Mouse (Mus musculus) embryonic facial prominence, embryonic 15.5 days (tissue): ENCODE data around the gene Serpind1. TPM values are rescaled to one million over a fixed set of nuclear protein-coding genes. Genes with fewer than 3 reads are reported as not detected.

Source experiments
- ATAC-seq: fragments of 200-750 bp; cut with Nextera tagmentation; 2 replicates; pipeline ENCODE4 v1.8.0; 2017; ENCODE audit warnings: low read depth, moderate TSS enrichment; ENCODE audit not compliant: insufficient number of reproducible peaks, low FRiP score, low TSS enrichment
- H3K27ac ChIP-seq: fragments of 300-500 bp; sonication (generic); replicated peaks from 2 replicates; pipeline ENCODE4 v1.5.1; 2015; ENCODE audit warnings: mild to moderate bottlenecking, inconsistent platforms
- H3K27me3 ChIP-seq: fragments of 300-500 bp; sonication (generic); 2 replicates; pipeline ENCODE4 v1.6.1; 2015; ENCODE audit warnings: inconsistent platforms
- H3K36me3 ChIP-seq: fragments of 300-500 bp; sonication (generic); 2 replicates; pipeline ENCODE4 v1.6.1; 2015; ENCODE audit warnings: mild to moderate bottlenecking, inconsistent platforms
- H3K4me1 ChIP-seq: fragments of 300-500 bp; sonication (generic); 2 replicates; pipeline ENCODE4 v1.6.1; 2015; ENCODE audit warnings: inconsistent platforms
- H3K4me2 ChIP-seq: fragments of 300-500 bp; sonication (generic); replicated peaks from 2 replicates; pipeline ENCODE4 v1.6.1; 2015; ENCODE audit warnings: mild to moderate bottlenecking, inconsistent platforms
- H3K4me3 ChIP-seq: fragments of 300-500 bp; sonication (generic); replicated peaks from 2 replicates; pipeline ENCODE4 v1.5.1; 2015; ENCODE audit warnings: mild to moderate bottlenecking, inconsistent platforms
- H3K9ac ChIP-seq: fragments of 300-500 bp; sonication (generic); 2 replicates; pipeline ENCODE4 v1.6.1; 2015; ENCODE audit warnings: inconsistent platforms
- H3K9me3 ChIP-seq: fragments of 300-500 bp; sonication (generic); replicated peaks from 2 replicates; pipeline ENCODE4 v1.6.1; 2016; ENCODE audit warnings: inconsistent platforms
- WGBS: fragments of 180-500 bp; shearing (Covaris S2); methylation state at CpG from one replicate; pipeline ENCODE4 v1.1.7; 2015; 5-methylcytosine and 5-hydroxymethylcytosine counted together
- polyA plus RNA-seq: library from polyadenylated mRNA; unstranded; fragments of >200 nt; fragmentation: Nextera tagmentation; extraction: Ambion mirVana; gene quantifications from 2 replicates; pipeline ENCODE4 v1.2.1, GENCODE M21; 2015

The Serpind1 gene
- polyA plus RNA-seq, 1 experiment from 2014 or later: 0.31 TPM

DNA sequence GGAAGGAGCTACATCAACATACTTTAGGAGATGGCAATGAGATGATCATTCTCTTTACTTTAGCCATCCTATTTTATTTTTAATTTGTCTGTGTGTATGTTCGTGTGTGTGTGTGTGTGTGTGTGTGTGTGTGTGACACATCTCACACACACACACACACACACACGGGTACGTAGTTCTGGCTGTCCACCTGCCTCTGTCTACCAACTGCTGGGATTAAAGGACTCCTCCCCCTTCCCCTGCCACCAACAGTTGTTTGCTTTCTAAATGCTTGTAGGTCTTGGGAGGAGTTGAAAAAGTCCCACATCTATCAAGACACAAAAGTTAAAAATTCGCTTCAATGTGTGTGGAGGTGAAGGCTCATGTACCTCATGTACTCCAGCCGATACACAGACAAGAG lies 6.4 kb upstream of the Serpind1 start:
- 87% methylated on average over 5 of the region's 5 CpGs for WGBS
- ATAC-seq: no peak
- H3K27me3 ChIP-seq: no peaks in the 10 kb centered on the region
- no peak overlapping the region for H3K9ac ChIP-seq
- no peaks in the 10 kb centered on the region for H3K9me3 ChIP-seq
- no peak overlapping the region for H3K4me3 ChIP-seq
- H3K4me1 ChIP-seq: no peaks in the 10 kb centered on the region
- H3K4me2 ChIP-seq: no peak overlapping the region
- no peak overlapping the region for H3K27ac ChIP-seq
- H3K36me3 ChIP-seq: peaks cover 42% of the 10 kb centered on the region

GRCm38 (mm10) chr16:17326064-17326463 lies 5.1 kb upstream of the Serpind1 start:
- ATAC-seq: no peak
- H3K4me3 ChIP-seq: no peak overlapping the region
- H3K4me1 ChIP-seq: no peaks in the 10 kb centered on the region
- H3K27ac ChIP-seq: no peak overlapping the region
- no peak overlapping the region for H3K4me2 ChIP-seq
- no peak overlapping the region for H3K9ac ChIP-seq
- H3K9me3 ChIP-seq: no peaks in the 10 kb centered on the region
- H3K27me3 ChIP-seq: no peaks in the 10 kb centered on the region
- peaks cover 42% of the 10 kb centered on the region for H3K36me3 ChIP-seq
- 80% methylated on average over 2 of the region's 2 CpGs for WGBS

GRCm38 (mm10) chr16:17329848-17330570 lies 1.2 kb upstream of the Serpind1 start:
- Histone ChIP-seq H3K27me3 (no peaks in the 10 kb centered on the region), H3K9ac (no peak overlapping the region), H3K4me3 (no peak overlapping the region), H3K27ac (no peak overlapping the region), H3K36me3 (peaks cover 15% of the 10 kb centered on the region), H3K9me3 (no peaks in the 10 kb centered on the region), H3K4me2 (no peak overlapping the region), H3K4me1 (no peaks in the 10 kb centered on the region)
- 67% methylated on average over 1 of the region's 1 CpGs for whole genome bisulfite sequencing
- no peak for ATAC-seq

- Histone ChIP-seq H3K27me3 (no peaks in the 10 kb centered on the region), H3K4me1 (no peaks in the 10 kb centered on the region), H3K36me3 (0 out of 2 replicates have a peak, but pooled peaks cover 1% of the 10 kb centered on the region), H3K4me2 (no peak overlapping the region), H3K4me3 (no peak overlapping the region), H3K9ac (no peak overlapping the region), H3K27ac (no peak overlapping the region), H3K9me3 (no peaks in the 10 kb centered on the region)
- ATAC-seq: no peak
- 86% methylated on average over 5 of the region's 5 CpGs for WGBS
Measured at GRCm38 (mm10) chr16:17331855-17332254, 684 bp downstream of the Serpind1 start.

GRCm38 (mm10) chr16:17334574-17334973 lies 3.4 kb downstream of the Serpind1 start:
- no peak overlapping the region for H3K27ac ChIP-seq
- H3K4me1 ChIP-seq: no peaks in the 10 kb centered on the region
- H3K36me3 ChIP-seq: peaks cover 14% of the 10 kb centered on the region; the same call in 1 of the 2 replicates
- no peaks in the 10 kb centered on the region for H3K27me3 ChIP-seq
- H3K9ac ChIP-seq: no peak overlapping the region
- no peak overlapping the region for H3K4me2 ChIP-seq
- no peak for ATAC-seq
- no peak overlapping the region for H3K4me3 ChIP-seq
- no peaks in the 10 kb centered on the region for H3K9me3 ChIP-seq

- no peak overlapping the region for H3K4me2 ChIP-seq
- no peak overlapping the region for H3K9ac ChIP-seq
- no peak overlapping the region for H3K27ac ChIP-seq
- no peak for ATAC-seq
- no peaks in the 10 kb centered on the region for H3K9me3 ChIP-seq
- H3K4me1 ChIP-seq: no peaks in the 10 kb centered on the region
- H3K36me3 ChIP-seq: peaks cover 14% of the 10 kb centered on the region; the same call in 1 of the 2 replicates
- no peak overlapping the region for H3K4me3 ChIP-seq
- WGBS: 65% methylated on average over 1 of the region's 1 CpGs
- H3K27me3 ChIP-seq: no peaks in the 10 kb centered on the region
Measured at GRCm38 (mm10) chr16:17336089-17336488, 4.9 kb downstream of the Serpind1 start.

DNA sequence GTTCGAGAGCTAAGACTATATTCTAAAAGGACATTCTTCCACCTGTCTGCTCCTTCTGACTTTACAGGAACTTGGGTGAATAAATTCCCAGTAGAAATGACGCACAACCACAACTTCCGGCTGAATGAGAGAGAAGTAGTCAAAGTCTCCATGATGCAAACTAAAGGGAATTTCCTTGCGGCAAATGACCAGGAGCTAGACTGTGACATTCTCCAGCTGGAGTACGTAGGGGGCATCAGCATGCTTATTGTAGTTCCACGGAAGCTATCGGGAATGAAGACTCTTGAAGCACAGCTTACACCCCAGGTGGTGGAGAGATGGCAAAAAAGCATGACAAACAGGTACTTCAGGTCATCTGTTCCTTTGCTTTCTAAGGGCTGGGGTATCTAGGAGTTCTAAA lies 8.5 kb downstream of the Serpind1 start:
- no peak overlapping the region for H3K4me2 ChIP-seq
- no peaks in the 10 kb centered on the region for H3K9me3 ChIP-seq
- no peak for ATAC-seq
- WGBS: 85% methylated on average over 7 of the region's 7 CpGs
- H3K27me3 ChIP-seq: no peaks in the 10 kb centered on the region
- peaks cover 18% of the 10 kb centered on the region; the same call in 1 of the 2 replicates for H3K36me3 ChIP-seq
- H3K9ac ChIP-seq: no peak overlapping the region
- no peak overlapping the region for H3K4me3 ChIP-seq
- H3K4me1 ChIP-seq: no peaks in the 10 kb centered on the region
- no peak overlapping the region for H3K27ac ChIP-seq

GRCm38 (mm10) chr16:17340705-17341104 lies 9.5 kb downstream of the Serpind1 start:
- no peaks in the 10 kb centered on the region for H3K4me1 ChIP-seq
- ATAC-seq: no peak
- no peak overlapping the region for H3K9ac ChIP-seq
- no peak overlapping the region for H3K4me3 ChIP-seq
- H3K9me3 ChIP-seq: no peaks in the 10 kb centered on the region
- WGBS: 82% methylated on average over 2 of the region's 2 CpGs
- H3K36me3 ChIP-seq: peaks cover 18% of the 10 kb centered on the region; the same call in 1 of the 2 replicates
- H3K4me2 ChIP-seq: no peak overlapping the region
- no peaks in the 10 kb centered on the region for H3K27me3 ChIP-seq
- H3K27ac ChIP-seq: no peak overlapping the region

DNA sequence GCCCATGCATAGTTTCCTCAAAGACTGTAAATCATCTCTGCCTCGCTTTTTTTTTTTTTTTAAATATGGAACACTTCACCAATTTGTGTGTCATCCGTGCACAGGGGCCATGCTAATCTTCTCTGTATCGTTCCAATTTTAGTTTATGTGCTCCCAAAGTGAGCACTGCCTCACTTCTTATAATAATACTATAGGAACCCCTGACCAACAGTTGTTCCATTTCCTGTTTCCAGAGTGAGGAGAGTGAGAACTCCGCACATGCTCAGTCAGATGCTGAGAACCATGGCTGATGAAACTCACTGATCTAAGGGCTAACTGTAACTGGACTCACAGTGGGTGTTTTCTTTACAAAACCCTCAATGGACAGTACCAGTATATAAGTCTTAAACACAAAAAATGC lies 10.7 kb downstream of the Serpind1 start:
- Histone ChIP-seq H3K4me3 (no peak overlapping the region), H3K27me3 (no peaks in the 10 kb centered on the region), H3K9me3 (no peaks in the 10 kb centered on the region), H3K36me3 (peaks cover 23% of the 10 kb centered on the region; the same call in 1 of the 2 replicates), H3K27ac (no peak overlapping the region), H3K4me2 (no peak overlapping the region), H3K9ac (no peak overlapping the region), H3K4me1 (no peaks in the 10 kb centered on the region)
- WGBS: 91% methylated on average over 4 of the region's 4 CpGs
- no peak for ATAC-seq

DNA sequence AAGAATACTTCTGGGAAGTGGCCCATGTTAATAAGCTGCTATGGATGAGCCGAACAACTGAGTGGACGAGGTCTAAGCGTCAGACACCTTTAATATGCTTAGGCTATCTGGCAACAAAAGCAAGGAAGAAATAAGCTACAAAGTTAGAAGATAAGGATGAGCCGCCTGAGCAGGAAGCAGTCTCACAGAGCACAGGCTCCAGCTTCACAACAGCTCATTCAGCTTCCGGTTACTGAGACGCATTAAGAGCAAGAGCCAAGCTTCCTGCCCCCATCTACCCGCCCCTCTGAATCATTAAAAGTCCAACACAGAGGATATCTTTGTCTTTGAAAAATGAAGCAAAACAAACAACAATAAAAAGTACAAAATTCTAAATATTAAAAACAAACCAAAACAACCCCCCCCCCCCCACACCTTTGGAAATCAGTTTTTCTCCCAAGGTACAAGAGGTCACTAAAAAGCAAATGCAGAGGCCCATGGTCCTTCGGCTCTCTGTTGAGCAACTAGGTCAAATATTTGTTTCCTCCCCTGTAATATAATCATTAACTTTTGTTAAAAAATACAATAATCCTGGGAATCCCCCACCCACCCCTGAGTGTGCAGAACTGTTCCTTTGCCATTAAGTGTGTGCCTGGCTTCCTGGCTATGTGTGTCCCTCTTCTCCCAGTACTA lies 14.1 kb downstream of the Serpind1 start:
- H3K4me3 ChIP-seq: no peak overlapping the region
- ATAC-seq: no peak
- H3K4me1 ChIP-seq: no peaks in the 10 kb centered on the region
- no peaks in the 10 kb centered on the region for H3K9me3 ChIP-seq
- WGBS: 85% methylated on average over 8 of the region's 8 CpGs
- H3K9ac ChIP-seq: no peak overlapping the region
- no peaks in the 10 kb centered on the region for H3K27me3 ChIP-seq
- H3K4me2 ChIP-seq: no peak overlapping the region
- peaks cover 28% of the 10 kb centered on the region for H3K36me3 ChIP-seq
- no peak overlapping the region for H3K27ac ChIP-seq

GRCm38 (mm10) chr16:17345813-17346155 lies 14.6 kb downstream of the Serpind1 start:
- Histone ChIP-seq H3K9me3 (no peaks in the 10 kb centered on the region), H3K9ac (no peak overlapping the region), H3K4me2 (no peak overlapping the region), H3K27me3 (no peaks in the 10 kb centered on the region), H3K4me1 (no peaks in the 10 kb centered on the region), H3K27ac (no peak overlapping the region), H3K4me3 (no peak overlapping the region), H3K36me3 (peaks cover 33% of the 10 kb centered on the region)
- ATAC-seq: no peak
- WGBS: 89% methylated on average over 2 of the region's 2 CpGs

DNA sequence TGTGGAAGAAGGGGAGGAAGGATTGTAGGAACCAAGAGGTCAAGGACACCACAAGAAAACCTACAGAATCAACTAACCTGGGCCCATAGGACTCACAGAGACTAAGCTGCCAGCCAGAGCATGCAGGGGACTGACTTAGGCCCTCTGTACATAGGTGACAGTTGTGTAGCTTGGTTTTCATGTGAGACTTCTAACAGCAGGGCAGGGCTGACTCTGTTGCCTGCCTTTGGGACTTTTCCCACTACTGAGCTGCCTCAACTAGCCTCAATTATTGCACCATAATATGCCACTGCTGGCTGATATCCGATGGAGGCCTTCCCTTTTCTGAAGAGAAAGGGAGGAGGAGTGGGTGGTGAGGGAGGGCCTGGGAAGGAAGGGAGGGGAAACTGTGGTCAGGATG lies 15.6 kb downstream of the Serpind1 start:
- H3K9me3 ChIP-seq: no peaks in the 10 kb centered on the region
- H3K36me3 ChIP-seq: peaks cover 40% of the 10 kb centered on the region
- no peak overlapping the region for H3K4me2 ChIP-seq
- no peak overlapping the region for H3K27ac ChIP-seq
- H3K4me1 ChIP-seq: no peaks in the 10 kb centered on the region
- no peak overlapping the region for H3K4me3 ChIP-seq
- no peak for ATAC-seq
- no peaks in the 10 kb centered on the region for H3K27me3 ChIP-seq
- no peak overlapping the region for H3K9ac ChIP-seq
- 86% methylated on average over 1 of the region's 1 CpGs for WGBS
